Mouse (Mus musculus): ENCODE measurements around the gene Naa40. TPM values are rescaled to one million over a fixed set of nuclear protein-coding genes. Genes with fewer than 3 reads are reported as not detected.

The Naa40 gene
- polyA plus RNA-seq, 1 experiment from 2014 or later, result 83.9 TPM

DNA sequence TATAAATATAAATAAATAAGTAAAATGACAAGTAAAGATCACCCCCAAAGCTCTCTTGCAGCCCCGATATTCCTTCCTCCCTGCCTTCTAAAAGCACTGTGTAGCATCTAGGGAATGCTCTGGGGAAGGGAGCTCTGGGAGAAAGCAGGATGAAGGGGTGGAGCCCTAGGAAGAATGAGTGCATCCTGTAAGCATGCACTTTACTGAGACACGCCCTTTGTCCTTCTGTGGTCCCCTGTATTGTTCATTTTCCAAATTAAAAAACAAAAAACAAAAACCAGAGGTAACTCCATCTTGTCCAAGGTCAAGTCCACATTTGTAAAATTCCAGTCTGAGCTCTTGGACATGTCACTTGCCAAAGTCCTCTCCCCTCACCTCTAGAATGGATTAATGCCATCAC is 36.1 kb downstream of the Naa40 start:
- Histone ChIP-seq H3K9ac (ENCODE audit: low read length) (peak overlapping the region; percentile 19; the same call in 1 of the 2 replicates), H3K36me3 (ENCODE audit: control insufficient read depth, insufficient read depth, low read length) (peaks cover 27% of the 10 kb centered on the region), H3K27me3 (ENCODE audit: control insufficient read depth, insufficient read depth, low read length) (no peaks in the 10 kb centered on the region), H3K4me1 (ENCODE audit: control insufficient read depth, insufficient read depth, low read length) (peaks cover 15% of the 10 kb centered on the region), H3K9me3 (ENCODE audit: control insufficient read depth, low read length) (no peaks in the 10 kb centered on the region), H3K27ac (replicated peaks; ENCODE audit: low read depth, low read length) (no peak overlapping the region), H3K4me2 (ENCODE audit: low read depth, severe bottlenecking) (peak overlapping the region; percentile 65), H3K4me3 (ENCODE audit: low read depth, low read length) (peak overlapping the region; percentile 82)
- ATAC-seq (ENCODE audit: insufficient number of reproducible peaks, low FRiP score, low TSS enrichment, low read depth) (no peak), DNase-seq (ENCODE audit: low spot score) (no peak)
- WGBS, result 79% methylated on average over 2 of the region's 2 CpGs

DNA sequence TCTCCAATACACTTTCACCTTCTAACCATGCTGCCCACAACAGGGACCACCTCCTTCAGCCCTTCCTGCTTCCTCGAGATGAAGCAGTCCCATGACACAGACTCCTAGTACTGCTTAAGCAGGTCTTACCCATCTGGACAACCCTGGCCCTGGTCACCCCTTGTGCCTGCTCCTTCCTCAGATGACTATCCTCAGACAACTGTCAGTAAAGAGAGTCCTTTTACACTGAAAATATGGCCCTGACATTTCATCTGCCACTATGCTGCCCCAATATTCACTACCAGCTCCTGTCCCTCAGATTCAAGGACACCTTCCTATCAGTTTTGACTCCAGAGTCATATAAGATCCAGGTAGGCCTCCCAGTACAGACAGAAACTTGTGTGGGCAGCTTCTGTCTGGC is 40.6 kb downstream of the Naa40 start:
- no peak overlapping the region for H3K9ac ChIP-seq (ENCODE audit: low read length)
- H3K9me3 ChIP-seq (ENCODE audit: control insufficient read depth, low read length), result no peaks in the 10 kb centered on the region
- H3K27me3 ChIP-seq (ENCODE audit: control insufficient read depth, insufficient read depth, low read length), result no peaks in the 10 kb centered on the region
- peaks cover 23% of the 10 kb centered on the region for H3K4me1 ChIP-seq (ENCODE audit: control insufficient read depth, insufficient read depth, low read length)
- H3K4me3 ChIP-seq (ENCODE audit: low read depth, low read length), result no peak overlapping the region
- H3K4me2 ChIP-seq (ENCODE audit: low read depth, severe bottlenecking), result no peak overlapping the region
- H3K27ac ChIP-seq (replicated peaks; ENCODE audit: low read depth, low read length), result no peak overlapping the region
- ATAC-seq (ENCODE audit: insufficient number of reproducible peaks, low FRiP score, low TSS enrichment, low read depth), result no peak
- WGBS, result 65% methylated on average over 1 of the region's 1 CpGs
- no peak for DNase-seq (ENCODE audit: low spot score)
- peaks cover 43% of the 10 kb centered on the region for H3K36me3 ChIP-seq (ENCODE audit: control insufficient read depth, insufficient read depth, low read length)

GRCm38 (mm10) chr19:7199089-7199488 is 41.9 kb downstream of the Naa40 start:
- H3K9me3 ChIP-seq (ENCODE audit: control insufficient read depth, low read length), result no peaks in the 10 kb centered on the region
- WGBS, result 97% methylated on average over 13 of the region's 13 CpGs
- H3K27me3 ChIP-seq (ENCODE audit: control insufficient read depth, insufficient read depth, low read length), result no peaks in the 10 kb centered on the region
- DNase-seq (ENCODE audit: low spot score) (no peak), ATAC-seq (ENCODE audit: insufficient number of reproducible peaks, low FRiP score, low TSS enrichment, low read depth) (no peak)
- H3K4me1 ChIP-seq (ENCODE audit: control insufficient read depth, insufficient read depth, low read length), result peaks cover 14% of the 10 kb centered on the region
- H3K36me3 ChIP-seq (ENCODE audit: control insufficient read depth, insufficient read depth, low read length), result peaks cover 43% of the 10 kb centered on the region
- no peak overlapping the region for H3K4me2 ChIP-seq (ENCODE audit: low read depth, severe bottlenecking)
- no peak overlapping the region for H3K4me3 ChIP-seq (ENCODE audit: low read depth, low read length)
- no peak overlapping the region for H3K9ac ChIP-seq (ENCODE audit: low read length)
- H3K27ac ChIP-seq (replicated peaks; ENCODE audit: low read depth, low read length), result no peak overlapping the region

DNA sequence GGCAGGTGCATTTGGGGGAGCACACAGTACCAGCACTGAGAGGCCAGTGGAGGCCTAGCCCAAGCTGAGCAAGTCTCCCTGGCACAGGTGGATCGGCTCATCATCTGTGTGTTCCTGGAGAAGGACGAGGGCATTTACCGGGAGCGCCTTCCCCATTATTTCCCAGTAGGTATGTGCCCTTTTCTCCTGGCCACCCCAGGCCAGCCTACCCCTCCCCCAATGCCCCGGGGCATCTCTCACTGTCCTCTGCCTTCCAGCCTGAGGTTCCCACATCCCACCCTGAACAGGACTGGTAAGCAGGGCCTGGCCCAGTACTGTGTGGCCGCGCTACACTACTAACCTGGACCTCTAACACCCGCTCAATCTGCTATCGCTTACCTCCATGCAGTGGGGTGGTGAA is 43.5 kb downstream of the Naa40 start:
- H3K27me3 ChIP-seq (ENCODE audit: control insufficient read depth, insufficient read depth, low read length), result no peaks in the 10 kb centered on the region
- no peaks in the 10 kb centered on the region for H3K9me3 ChIP-seq (ENCODE audit: control insufficient read depth, low read length)
- H3K27ac ChIP-seq (replicated peaks; ENCODE audit: low read depth, low read length), result no peak overlapping the region
- no peak overlapping the region for H3K4me2 ChIP-seq (ENCODE audit: low read depth, severe bottlenecking)
- H3K4me3 ChIP-seq (ENCODE audit: low read depth, low read length), result no peak overlapping the region
- WGBS, result 84% methylated on average over 9 of the region's 9 CpGs
- H3K36me3 ChIP-seq (ENCODE audit: control insufficient read depth, insufficient read depth, low read length), result peaks cover 31% of the 10 kb centered on the region
- H3K9ac ChIP-seq (ENCODE audit: low read length), result no peak overlapping the region
- ATAC-seq (ENCODE audit: insufficient number of reproducible peaks, low FRiP score, low TSS enrichment, low read depth) (peak; percentile 41; the same call in 1 of the 2 replicates), DNase-seq (ENCODE audit: low spot score) (peak; percentile 32)
- H3K4me1 ChIP-seq (ENCODE audit: control insufficient read depth, insufficient read depth, low read length), result peaks cover 15% of the 10 kb centered on the region

DNA sequence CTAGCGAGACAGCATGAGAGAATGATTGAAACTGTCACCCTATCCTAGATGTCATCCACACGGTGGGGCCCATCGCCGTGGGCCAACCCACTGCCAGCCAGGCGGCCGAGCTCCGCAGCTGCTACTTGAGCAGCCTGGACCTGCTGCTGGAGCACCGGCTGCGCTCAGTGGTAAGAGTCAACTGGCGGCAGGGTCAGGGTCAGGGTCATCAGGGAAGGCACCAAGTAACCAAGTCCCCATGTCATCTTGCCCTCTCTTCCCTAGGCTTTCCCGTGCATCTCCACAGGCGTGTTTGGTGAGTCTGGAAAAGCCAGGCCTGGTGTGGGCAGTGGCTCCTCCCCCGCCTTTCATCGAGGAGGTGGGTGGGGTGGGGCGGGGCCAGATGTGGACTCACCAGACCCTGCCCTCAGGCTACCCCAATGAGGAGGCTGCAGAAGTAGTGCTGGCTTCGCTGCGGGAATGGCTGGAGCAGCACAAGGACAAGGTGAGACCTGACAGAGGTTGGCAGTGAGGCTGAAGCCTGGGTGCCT is 44.2 kb downstream of the Naa40 start:
- Histone ChIP-seq H3K4me2 (ENCODE audit: low read depth, severe bottlenecking) (0 out of 2 replicates have a peak overlapping the region, but pooled peaks have one; percentile 20), H3K9me3 (ENCODE audit: control insufficient read depth, low read length) (no peaks in the 10 kb centered on the region), H3K4me1 (ENCODE audit: control insufficient read depth, insufficient read depth, low read length) (peaks cover 16% of the 10 kb centered on the region), H3K36me3 (ENCODE audit: control insufficient read depth, insufficient read depth, low read length) (peaks cover 28% of the 10 kb centered on the region), H3K9ac (ENCODE audit: low read length) (no peak overlapping the region), H3K4me3 (ENCODE audit: low read depth, low read length) (no peak overlapping the region), H3K27ac (replicated peaks; ENCODE audit: low read depth, low read length) (no peak overlapping the region), H3K27me3 (ENCODE audit: control insufficient read depth, insufficient read depth, low read length) (no peaks in the 10 kb centered on the region)
- peak; percentile 67 for ATAC-seq (ENCODE audit: insufficient number of reproducible peaks, low FRiP score, low TSS enrichment, low read depth)
- DNase-seq (ENCODE audit: low spot score), result peak; percentile 79
- 14% methylated on average over 17 of the region's 17 CpGs for WGBS

DNA sequence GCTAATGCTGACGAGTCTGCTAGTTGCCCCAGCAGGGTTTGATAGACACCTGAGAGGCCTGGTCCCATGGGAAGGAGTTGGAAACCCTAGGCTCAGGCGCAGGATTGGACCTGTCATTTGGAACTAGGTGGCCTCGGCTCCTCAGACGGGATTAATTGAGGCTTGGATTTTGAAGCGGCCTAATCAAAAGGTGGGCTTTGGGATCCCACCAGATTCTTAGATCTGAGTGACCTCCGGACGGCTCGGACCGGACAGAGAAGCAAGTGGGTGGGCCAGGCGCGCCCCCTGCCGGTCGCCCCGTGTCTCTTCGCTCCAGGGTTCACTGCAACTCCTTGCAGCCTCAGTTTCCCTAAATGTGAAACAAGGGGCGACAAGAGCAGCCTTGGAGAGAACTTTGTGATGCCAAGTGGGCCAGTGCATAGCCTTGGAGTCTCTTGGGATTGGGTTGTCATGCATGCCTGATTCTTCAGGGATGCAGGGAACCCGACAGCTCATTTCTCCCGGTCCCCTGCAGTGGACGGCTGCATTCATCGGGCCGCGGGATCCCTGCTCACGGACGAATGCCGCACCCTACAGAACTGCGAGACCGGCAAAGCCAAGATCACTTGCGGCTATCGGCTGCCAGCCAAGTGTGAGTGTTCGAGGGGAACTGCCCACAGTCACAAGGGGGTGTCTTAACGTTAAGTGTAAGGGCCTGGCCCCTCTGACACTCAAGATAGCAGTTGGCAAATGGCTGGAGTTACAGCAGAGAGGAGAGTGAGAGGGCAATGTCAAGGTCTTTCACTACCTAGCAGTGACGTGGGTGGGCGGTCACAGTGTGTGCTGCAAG is 44.9 kb downstream of the Naa40 start:
- H3K4me3 ChIP-seq (ENCODE audit: low read depth, low read length), result no peak overlapping the region
- no peak overlapping the region; the same call in 1 of the 2 replicates for H3K4me2 ChIP-seq (ENCODE audit: low read depth, severe bottlenecking)
- H3K27me3 ChIP-seq (ENCODE audit: control insufficient read depth, insufficient read depth, low read length), result no peaks in the 10 kb centered on the region
- no peak overlapping the region for H3K9ac ChIP-seq (ENCODE audit: low read length)
- WGBS, result 16% methylated on average over 33 of the region's 33 CpGs
- ATAC-seq (ENCODE audit: insufficient number of reproducible peaks, low FRiP score, low TSS enrichment, low read depth) (peak; percentile 27; the same call in 1 of the 2 replicates), DNase-seq (ENCODE audit: low spot score) (peak; percentile 82)
- H3K4me1 ChIP-seq (ENCODE audit: control insufficient read depth, insufficient read depth, low read length), result peaks cover 18% of the 10 kb centered on the region
- H3K27ac ChIP-seq (replicated peaks; ENCODE audit: low read depth, low read length), result no peak overlapping the region
- peaks cover 27% of the 10 kb centered on the region for H3K36me3 ChIP-seq (ENCODE audit: control insufficient read depth, insufficient read depth, low read length)
- H3K9me3 ChIP-seq (ENCODE audit: control insufficient read depth, low read length), result no peaks in the 10 kb centered on the region

GRCm38 (mm10) chr19:7192561-7192967 is 48.4 kb downstream of the Naa40 start:
- DNase-seq (ENCODE audit: low spot score), result no peak
- H3K27ac ChIP-seq (replicated peaks; ENCODE audit: low read depth, low read length), result no peak overlapping the region
- H3K4me3 ChIP-seq (ENCODE audit: low read depth, low read length), result no peak overlapping the region
- peaks cover 4% of the 10 kb centered on the region; the same call in 1 of the 2 replicates for H3K27me3 ChIP-seq (ENCODE audit: control insufficient read depth, insufficient read depth, low read length)
- no peak overlapping the region for H3K4me2 ChIP-seq (ENCODE audit: low read depth, severe bottlenecking)
- WGBS, result 56% methylated on average over 2 of the region's 2 CpGs
- H3K9me3 ChIP-seq (ENCODE audit: control insufficient read depth, low read length), result no peaks in the 10 kb centered on the region
- peaks cover 14% of the 10 kb centered on the region for H3K4me1 ChIP-seq (ENCODE audit: control insufficient read depth, insufficient read depth, low read length)
- no peak overlapping the region for H3K9ac ChIP-seq (ENCODE audit: low read length)
- no peak for ATAC-seq (ENCODE audit: insufficient number of reproducible peaks, low FRiP score, low TSS enrichment, low read depth)
- H3K36me3 ChIP-seq (ENCODE audit: control insufficient read depth, insufficient read depth, low read length), result no peaks in the 10 kb centered on the region

DNA sequence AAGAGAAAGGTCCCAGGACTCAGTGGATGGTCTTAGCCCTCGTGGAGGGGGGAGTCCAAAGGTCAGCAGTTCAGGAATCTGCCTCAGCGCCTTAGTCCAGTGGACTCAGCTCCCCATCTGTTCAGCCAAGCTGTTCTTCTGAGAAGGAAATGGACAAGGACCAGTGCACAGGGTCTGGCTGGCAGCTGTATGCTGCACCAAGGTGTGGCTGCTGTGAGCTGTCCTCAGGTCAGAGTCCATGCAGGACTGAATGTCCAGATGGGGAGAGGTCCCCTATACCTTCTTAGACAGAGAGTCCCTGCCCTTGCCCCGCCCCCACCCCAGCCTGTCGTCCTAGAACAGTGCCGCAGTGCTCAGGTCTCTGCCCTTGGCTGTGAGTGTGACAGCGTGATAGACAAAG is 49.3 kb downstream of the Naa40 start:
- 41% methylated on average over 6 of the region's 6 CpGs for WGBS

More for the DNA sequence above, 49.3 kb downstream of the Naa40 start:
- Histone ChIP-seq H3K9ac (ENCODE audit: low read length) (no peak overlapping the region), H3K27ac (replicated peaks; ENCODE audit: low read depth, low read length) (no peak overlapping the region), H3K27me3 (ENCODE audit: control insufficient read depth, insufficient read depth, low read length) (peaks cover 4% of the 10 kb centered on the region; the same call in 1 of the 2 replicates), H3K4me3 (ENCODE audit: low read depth, low read length) (no peak overlapping the region), H3K4me2 (ENCODE audit: low read depth, severe bottlenecking) (no peak overlapping the region), H3K4me1 (ENCODE audit: control insufficient read depth, insufficient read depth, low read length) (peaks cover 11% of the 10 kb centered on the region), H3K36me3 (ENCODE audit: control insufficient read depth, insufficient read depth, low read length) (no peaks in the 10 kb centered on the region), H3K9me3 (ENCODE audit: control insufficient read depth, low read length) (no peaks in the 10 kb centered on the region)
- no peak for DNase-seq (ENCODE audit: low spot score)
- no peak for ATAC-seq (ENCODE audit: insufficient number of reproducible peaks, low FRiP score, low TSS enrichment, low read depth)
